Mouse (Mus musculus) kidney, embryonic 14.5 days (tissue): Measurements from ENCODE around the gene Igf2r. TPM values are rescaled to one million over a fixed set of nuclear protein-coding genes. Genes with fewer than 3 reads are reported as not detected.

Experiments
- ATAC-seq: fragments of 200-750 bp; cut with Nextera tagmentation; 2 replicates; pipeline ENCODE4 v1.8.0; 2017; ENCODE audit warnings: moderate number of reproducible peaks, mild to moderate bottlenecking, moderate TSS enrichment, moderate library complexity; ENCODE audit not compliant: low FRiP score, low TSS enrichment
- H3K27ac ChIP-seq: fragments of 300-500 bp; sonication (generic); 2 replicates; pipeline ENCODE4 v1.5.1; 2014; ENCODE audit warnings: low read depth, mild to moderate bottlenecking, low read length, moderate library complexity, mixed read lengths
- H3K27me3 ChIP-seq: fragments of 300-500 bp; sonication (generic); 2 replicates; pipeline ENCODE4 v1.6.1; 2014; ENCODE audit warnings: mild to moderate bottlenecking, low read length; ENCODE audit not compliant: control insufficient read depth, insufficient read depth
- H3K36me3 ChIP-seq: fragments of 300-500 bp; sonication (generic); 2 replicates; pipeline ENCODE4 v1.6.1; 2014; ENCODE audit warnings: low read length, mixed read lengths; ENCODE audit not compliant: control insufficient read depth, insufficient read depth
- H3K4me1 ChIP-seq: fragments of 300-500 bp; sonication (generic); 2 replicates; pipeline ENCODE4 v1.6.1; 2014; ENCODE audit warnings: low read length, mixed read lengths; ENCODE audit not compliant: control insufficient read depth, insufficient read depth
- H3K4me2 ChIP-seq: fragments of 300-500 bp; sonication (generic); replicated peaks from 2 replicates; pipeline ENCODE4 v1.6.1; 2014; ENCODE audit warnings: low read depth, mild to moderate bottlenecking, low read length
- H3K4me3 ChIP-seq: fragments of 300-500 bp; sonication (generic); 2 replicates; pipeline ENCODE4 v1.5.1; 2014; ENCODE audit warnings: mild to moderate bottlenecking, low read length
- H3K9ac ChIP-seq: fragments of 300-500 bp; sonication (generic); 2 replicates; pipeline ENCODE4 v1.6.1; 2014; ENCODE audit warnings: low read depth, mild to moderate bottlenecking, low read length, moderate library complexity
- H3K9me3 ChIP-seq: fragments of 300-500 bp; sonication (generic); 2 replicates; pipeline ENCODE4 v1.6.1; 2016; ENCODE audit warnings: low read length; ENCODE audit not compliant: control insufficient read depth
- WGBS: fragments of 180-500 bp; shearing (Covaris S2); extraction: QIAGEN DNeasy Blood & Tissue Kit; methylation state at CpG from one replicate; pipeline ENCODE4 v1.1.7; 2014; 5-methylcytosine and 5-hydroxymethylcytosine counted together
- polyA plus RNA-seq: library from polyadenylated mRNA; unstranded; fragments of >200 nt; fragmentation: Nextera tagmentation; extraction: Ambion mirVana; gene quantifications from 2 replicates; pipeline ENCODE4 v1.2.1, GENCODE M21; 2014

Gene Igf2r
- polyA plus RNA-seq, 1 experiment from 2014 or later = 37.8 TPM

DNA sequence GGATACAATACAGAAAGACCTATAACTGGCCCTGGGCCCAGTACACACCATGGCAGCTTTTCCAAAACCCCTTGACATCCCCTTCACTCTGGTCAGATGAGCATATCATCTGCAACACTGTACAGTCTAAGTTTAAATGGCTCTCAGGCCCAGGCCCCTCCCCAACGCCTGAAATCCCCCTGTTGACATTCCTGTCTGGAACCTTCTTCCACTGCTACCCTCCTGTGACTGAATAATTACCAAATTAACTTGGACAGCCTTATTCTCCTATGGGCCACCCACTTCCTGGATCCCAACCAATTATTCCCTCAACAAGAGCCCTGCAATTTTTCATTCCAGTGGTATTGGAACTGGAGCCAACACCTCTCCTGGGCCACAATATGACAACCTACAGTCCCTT lies 25.4 kb downstream of the Igf2r start:
- H3K9me3 ChIP-seq = peaks cover 24% of the 10 kb centered on the region
- H3K4me3 ChIP-seq = no peak overlapping the region
- H3K4me2 ChIP-seq = no peak overlapping the region
- no peak overlapping the region for H3K27ac ChIP-seq
- H3K4me1 ChIP-seq = peaks cover 16% of the 10 kb centered on the region
- no peak for ATAC-seq
- peaks cover 67% of the 10 kb centered on the region for H3K36me3 ChIP-seq
- no peaks in the 10 kb centered on the region for H3K27me3 ChIP-seq
- WGBS = 67% methylated on average over 1 of the region's 1 CpGs
- no peak overlapping the region for H3K9ac ChIP-seq

DNA sequence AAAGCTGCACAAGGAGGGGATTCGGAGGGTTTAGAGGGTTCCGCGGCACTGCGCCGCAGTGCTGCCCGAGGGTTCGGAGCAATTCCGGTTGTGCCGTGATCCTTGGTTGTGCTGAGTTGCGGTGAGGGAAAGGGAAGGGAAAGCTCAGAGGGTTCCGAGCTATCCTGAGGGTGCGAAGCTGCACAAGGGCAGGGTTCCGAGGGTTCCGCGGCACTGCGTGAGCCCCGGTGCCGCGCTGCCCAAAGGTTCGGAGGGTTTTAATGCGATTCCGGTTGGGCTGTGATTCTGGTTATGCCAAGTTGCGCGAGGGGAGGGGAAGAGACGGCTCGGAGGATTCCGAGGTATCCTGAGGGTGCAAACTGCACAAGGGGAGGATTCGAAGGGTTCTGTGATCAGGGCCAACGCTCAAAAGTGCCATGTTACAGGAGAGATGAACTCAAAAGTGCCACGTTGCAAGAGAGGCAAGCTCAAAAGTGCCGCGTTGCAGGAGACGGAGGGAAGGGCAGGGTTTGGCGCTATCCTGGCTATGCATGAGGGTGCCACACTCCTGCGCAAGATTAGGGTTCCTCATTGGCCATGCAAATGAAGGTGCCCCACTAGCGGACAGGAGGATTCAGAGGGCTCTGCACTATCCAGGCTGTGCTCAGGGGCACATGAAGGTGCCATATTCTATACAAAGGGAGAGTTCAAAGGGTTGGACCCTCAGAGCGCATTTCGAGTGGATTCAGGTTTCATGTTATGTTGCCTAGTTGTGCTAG lies 27.1 kb downstream of the Igf2r start:
- 55% methylated on average over 38 of the region's 38 CpGs for WGBS
- Histone ChIP-seq H3K36me3 (peaks cover 68% of the 10 kb centered on the region), H3K27ac (no peak overlapping the region), H3K4me2 (peak overlapping the region; percentile 49), H3K9ac (peak overlapping the region; percentile 57), H3K4me1 (peaks cover 15% of the 10 kb centered on the region), H3K4me3 (peak overlapping the region; percentile 59), H3K27me3 (no peaks in the 10 kb centered on the region), H3K9me3 (peaks cover 24% of the 10 kb centered on the region)
- peak; percentile 25; the same call in 1 of the 2 replicates for ATAC-seq

GRCm38 (mm10) chr17:12741218-12741968 lies 28.1 kb downstream of the Igf2r start:
- peaks cover 73% of the 10 kb centered on the region for H3K36me3 ChIP-seq
- H3K27ac ChIP-seq = peak overlapping the region; percentile 53; the same call in 1 of the 2 replicates
- H3K4me1 ChIP-seq = peaks cover 15% of the 10 kb centered on the region

DNA sequence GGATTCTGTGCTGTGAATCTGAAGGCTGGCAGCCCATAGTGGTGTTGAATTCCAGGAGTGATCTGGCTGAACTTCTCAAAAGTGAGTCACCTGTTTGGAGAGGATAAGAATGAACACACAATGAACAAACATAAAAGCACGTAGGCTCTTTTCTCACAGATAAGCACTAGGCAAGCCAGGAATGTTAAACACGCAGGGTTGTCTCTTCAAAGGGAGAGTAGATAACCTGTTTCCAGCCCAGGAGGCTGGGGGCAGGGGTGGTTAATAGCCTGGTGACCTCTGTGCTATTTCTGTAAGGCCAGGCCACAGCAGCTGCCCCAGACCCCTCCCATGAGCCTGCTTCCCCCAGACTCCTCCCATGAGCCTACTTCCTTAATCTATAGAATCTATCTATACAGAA lies 29.1 kb downstream of the Igf2r start:
- no peak overlapping the region for H3K4me2 ChIP-seq
- WGBS = 44% methylated on average over 2 of the region's 2 CpGs

More at GRCm38 (mm10) chr17:12741218-12741968, 28.1 kb downstream of the Igf2r start:
- peak; percentile 85 for ATAC-seq
- 55% methylated on average over 39 of the region's 45 CpGs for WGBS
- Histone ChIP-seq H3K4me2 (peak overlapping the region; percentile 49), H3K9ac (peak overlapping the region; percentile 57), H3K9me3 (peaks cover 24% of the 10 kb centered on the region), H3K27me3 (no peaks in the 10 kb centered on the region), H3K4me3 (peak overlapping the region; percentile 59)

DNA sequence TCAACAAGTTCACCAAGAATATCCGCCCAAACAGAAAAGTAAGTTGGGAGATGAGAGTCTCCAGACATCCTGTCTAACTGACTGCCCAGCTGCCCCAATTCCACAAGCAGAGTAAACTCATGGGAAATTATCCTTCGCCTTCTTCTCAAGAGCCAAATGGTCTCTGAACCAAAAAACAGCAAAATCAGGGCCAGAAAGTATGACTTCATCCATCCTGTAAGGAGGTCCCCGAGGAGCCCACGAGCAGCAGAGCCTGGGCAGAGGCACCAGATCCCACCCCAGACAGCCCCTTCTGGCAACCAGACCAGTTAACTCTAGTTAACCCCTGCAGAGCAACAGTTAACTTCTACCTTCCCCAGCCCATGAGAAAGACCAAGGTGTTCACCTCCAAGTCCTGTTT lies 29.9 kb downstream of the Igf2r start:
- H3K9ac ChIP-seq = no peak overlapping the region
- H3K4me3 ChIP-seq = no peak overlapping the region
- H3K9me3 ChIP-seq = peaks cover 24% of the 10 kb centered on the region
- no peaks in the 10 kb centered on the region for H3K27me3 ChIP-seq
- H3K4me2 ChIP-seq = no peak overlapping the region
- H3K36me3 ChIP-seq = peaks cover 61% of the 10 kb centered on the region
- H3K27ac ChIP-seq = peak overlapping the region; percentile 53
- WGBS = 64% methylated on average over 4 of the region's 4 CpGs
- no peak for ATAC-seq
- H3K4me1 ChIP-seq = peaks cover 24% of the 10 kb centered on the region

More for the DNA sequence above, 29.1 kb downstream of the Igf2r start:
- Histone ChIP-seq H3K36me3 (peaks cover 69% of the 10 kb centered on the region), H3K9me3 (peaks cover 24% of the 10 kb centered on the region), H3K9ac (no peak overlapping the region), H3K4me3 (no peak overlapping the region), H3K27ac (peak overlapping the region; percentile 53), H3K27me3 (no peaks in the 10 kb centered on the region), H3K4me1 (peaks cover 20% of the 10 kb centered on the region)
- ATAC-seq = no peak

DNA sequence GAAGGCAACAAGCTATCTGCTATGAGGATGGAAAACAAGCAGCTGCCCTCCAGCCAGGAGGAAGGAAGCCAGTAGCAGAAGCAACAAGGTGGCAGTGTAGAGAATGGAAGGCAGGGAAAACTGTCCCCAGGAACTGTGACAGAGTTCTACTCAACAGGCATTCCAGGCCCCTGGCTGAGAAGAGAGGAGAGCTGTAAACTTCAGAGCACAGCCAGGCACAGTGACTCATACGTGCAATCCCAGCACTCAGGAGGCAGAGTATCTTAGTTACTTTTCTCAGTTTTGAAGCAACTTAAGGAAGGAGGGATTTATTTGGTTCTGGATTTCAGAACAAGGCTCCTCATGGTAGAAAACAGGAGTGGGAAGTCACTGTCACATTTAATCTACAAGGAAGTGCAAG lies 31.5 kb downstream of the Igf2r start:
- WGBS = 65% methylated on average over 1 of the region's 1 CpGs

GRCm38 (mm10) chr17:12734205-12734857 lies 35.1 kb downstream of the Igf2r start:
- ATAC-seq = peak; percentile 78

More for the DNA sequence above, 31.5 kb downstream of the Igf2r start:
- Histone ChIP-seq H3K4me1 (peaks cover 35% of the 10 kb centered on the region), H3K4me3 (no peak overlapping the region), H3K9me3 (peaks cover 20% of the 10 kb centered on the region), H3K27me3 (no peaks in the 10 kb centered on the region), H3K9ac (no peak overlapping the region), H3K4me2 (no peak overlapping the region), H3K27ac (peak overlapping the region; percentile 17; the same call in 1 of the 2 replicates), H3K36me3 (peaks cover 61% of the 10 kb centered on the region)
- ATAC-seq = no peak

DNA sequence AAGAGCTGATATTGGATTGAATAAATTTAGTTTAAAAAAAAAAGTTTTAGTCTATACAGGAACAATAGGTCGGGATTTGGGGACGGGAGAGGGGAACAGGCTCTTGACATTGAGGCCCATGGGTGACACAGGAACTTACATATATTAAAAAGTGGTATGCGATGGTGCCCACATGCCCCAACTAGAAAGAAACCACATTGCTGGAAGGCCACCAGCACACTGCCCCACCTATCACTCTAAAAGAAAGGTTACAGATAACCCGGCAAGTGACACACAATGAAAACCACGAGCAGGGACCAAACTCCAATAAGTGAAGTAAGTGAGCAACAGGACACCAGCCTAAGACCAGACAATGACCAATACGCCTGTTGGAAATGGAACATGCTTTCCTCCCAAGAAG lies 36.3 kb downstream of the Igf2r start:
- Histone ChIP-seq H3K27ac (no peak overlapping the region), H3K4me2 (no peak overlapping the region), H3K4me3 (no peak overlapping the region), H3K9me3 (no peaks in the 10 kb centered on the region), H3K9ac (no peak overlapping the region), H3K36me3 (peaks cover 55% of the 10 kb centered on the region), H3K27me3 (no peaks in the 10 kb centered on the region), H3K4me1 (peaks cover 21% of the 10 kb centered on the region)
- no peak for ATAC-seq
- WGBS = 95% methylated on average over 6 of the region's 6 CpGs

More at GRCm38 (mm10) chr17:12734205-12734857, 35.1 kb downstream of the Igf2r start:
- Histone ChIP-seq H3K27ac (peak overlapping the region; percentile 81; the same call in 1 of the 2 replicates), H3K4me1 (peaks cover 24% of the 10 kb centered on the region), H3K9me3 (no peaks in the 10 kb centered on the region), H3K36me3 (peaks cover 61% of the 10 kb centered on the region), H3K9ac (no peak overlapping the region), H3K27me3 (no peaks in the 10 kb centered on the region), H3K4me2 (peak overlapping the region; percentile 25; the same call in 1 of the 2 replicates), H3K4me3 (peak overlapping the region; percentile 6; the same call in 1 of the 2 replicates)
- 16% methylated on average over 12 of the region's 12 CpGs for WGBS
